Mouse (Mus musculus) 3T3-L1 (cell line): ENCODE measurements at regions not wholly inside any gene's neighbourhood (a gene's known extent, or its start where the extent isn't known, plus 50 kb on each side); places are given as distances from the start of the nearest gene placed in this dataset.

Experiments used
- DNase-seq: peaks from one replicate; pipeline ENCODE4 v3.0.0-alpha.2; 2015; ENCODE audit warnings: low read depth, low spot score

DNA sequence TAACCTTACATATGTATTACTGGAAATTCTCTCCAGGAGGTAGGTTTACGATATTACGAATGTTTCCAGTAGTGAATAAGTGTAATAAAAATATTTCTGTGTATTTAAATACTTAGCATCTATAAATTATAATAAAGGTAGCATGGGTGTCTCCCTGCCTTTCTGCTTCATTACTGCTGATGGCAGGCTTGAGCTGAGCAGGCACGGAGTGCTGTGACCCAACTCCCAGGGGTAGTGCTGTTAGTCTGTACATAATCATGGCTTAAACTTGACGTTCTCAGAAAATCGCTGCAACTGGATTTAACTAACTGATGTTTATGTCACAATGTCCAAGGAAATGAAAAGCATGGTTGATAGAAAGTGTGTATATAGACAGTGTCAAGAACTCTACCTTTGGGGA, 727.8 kb upstream of the Frg1 start:
- DNase-seq, result no peak

DNA sequence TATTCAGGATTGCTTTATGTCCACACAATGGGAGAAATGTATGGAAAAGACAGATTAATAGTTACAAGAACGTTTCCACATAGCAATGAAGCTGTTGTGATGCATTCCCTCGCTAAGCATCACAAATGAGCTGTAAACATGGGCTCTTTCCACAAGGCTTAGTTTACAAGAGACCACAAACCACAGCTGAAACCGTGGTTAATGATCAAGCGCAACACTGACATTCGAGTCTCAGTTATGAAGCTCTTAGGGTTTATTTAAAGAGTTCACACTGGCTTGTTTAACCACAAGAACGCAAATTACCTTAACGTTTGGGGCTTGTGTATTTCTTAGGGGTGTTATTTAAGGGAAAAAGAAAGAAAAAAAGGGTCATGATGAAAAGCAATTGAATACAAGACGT, 727.3 kb upstream of the Frg1 start:
- DNase-seq, result no peak

DNA sequence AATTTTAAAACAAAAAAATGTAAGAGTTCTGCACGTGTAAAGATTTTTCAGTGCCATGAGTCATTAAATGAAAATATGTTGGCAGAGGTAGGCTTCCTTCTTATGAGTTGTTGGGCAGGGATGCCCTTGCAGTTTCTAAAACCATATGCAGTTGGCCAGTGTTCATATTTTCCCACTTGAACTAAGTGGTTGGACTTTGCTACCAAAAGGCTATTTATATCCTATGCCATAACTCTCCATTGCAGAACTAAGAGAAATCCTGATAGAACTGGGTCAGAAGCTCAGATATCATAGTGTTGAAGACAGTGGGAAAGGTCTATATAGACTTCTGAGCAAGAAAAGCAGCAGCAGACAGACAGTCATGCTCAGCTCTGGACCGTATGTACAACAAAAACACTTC, 690.7 kb upstream of the Frg1 start:
- DNase-seq, result peak; percentile 17

DNA sequence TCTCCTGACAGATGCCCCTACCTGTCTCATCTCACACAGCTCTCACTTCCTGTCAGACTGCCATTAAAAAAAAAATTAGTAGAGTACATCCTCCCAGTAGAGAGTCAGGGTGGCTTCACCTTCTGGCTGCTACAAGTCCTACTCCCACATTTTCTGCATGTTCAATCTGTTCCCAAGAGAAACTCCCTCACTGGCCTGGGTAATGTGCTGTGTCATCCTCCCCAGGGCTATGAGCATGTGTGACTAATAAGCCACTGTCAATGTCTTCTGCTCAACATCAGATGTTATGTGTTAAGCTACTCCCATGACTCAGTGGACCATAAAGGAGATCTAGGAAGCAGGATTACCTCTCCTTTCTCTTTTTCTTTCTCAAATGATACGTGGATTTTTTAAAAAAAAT, 652.4 kb upstream of the Frg1 start:
- peak; percentile 62 for DNase-seq

DNA sequence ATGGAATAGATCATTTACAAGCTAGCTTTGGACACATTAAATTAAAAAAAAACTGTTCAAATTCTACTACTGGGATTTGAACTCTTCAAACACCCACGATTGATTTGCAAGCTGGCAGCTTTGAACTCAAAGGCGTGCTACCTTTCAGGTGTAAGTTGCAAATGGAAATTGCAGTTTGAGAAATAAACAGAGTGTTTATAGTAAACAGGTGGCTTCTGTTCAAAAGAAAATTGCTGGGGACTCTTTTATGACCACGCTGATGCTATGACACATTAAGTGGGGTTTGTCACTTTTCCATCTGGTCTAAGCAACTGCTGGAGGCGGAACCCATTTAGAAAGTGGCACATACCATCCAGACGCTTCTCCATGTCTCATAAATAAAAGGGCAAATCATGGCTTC, 626.7 kb upstream of the Frg1 start:
- DNase-seq, result no peak

DNA sequence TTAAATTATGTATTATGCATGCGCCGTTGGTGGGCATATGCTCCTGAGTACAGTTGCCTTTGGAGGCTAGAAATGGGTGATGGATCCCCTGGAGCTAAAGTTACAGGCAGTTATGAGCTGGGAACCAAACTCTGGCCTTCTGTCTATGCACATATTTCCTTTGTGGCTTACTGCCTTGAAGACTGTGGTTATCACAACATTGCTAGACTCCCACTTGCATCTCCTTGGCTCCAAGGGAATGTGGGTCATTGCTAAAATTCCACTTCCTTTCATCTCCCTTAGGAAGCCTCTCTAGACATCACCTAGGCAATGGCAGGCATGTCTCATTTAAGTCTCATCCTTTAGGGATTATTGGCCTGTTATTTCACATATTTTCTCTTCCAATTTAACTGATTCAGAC, 622.4 kb upstream of the Frg1 start:
- DNase-seq, result no peak

DNA sequence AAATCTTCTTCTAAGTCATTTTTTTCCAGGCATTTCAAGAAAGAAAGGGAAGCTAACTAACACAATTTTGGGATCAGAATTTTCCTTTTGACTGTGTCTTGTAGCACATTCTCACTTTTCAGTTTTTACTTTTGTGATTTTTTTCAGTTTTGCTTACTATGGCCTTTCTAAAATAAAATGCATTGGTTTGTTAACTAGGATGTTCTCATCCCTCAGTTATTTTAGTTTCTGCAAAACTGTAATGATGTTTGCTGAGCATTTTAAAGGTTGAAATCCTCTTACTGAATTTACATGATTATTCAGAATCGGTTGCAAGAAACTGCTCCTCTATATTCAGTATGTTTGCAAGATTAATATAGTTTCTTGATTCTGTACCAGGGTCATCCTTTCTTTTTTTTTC, 610.1 kb upstream of the Frg1 start:
- no peak for DNase-seq

DNA sequence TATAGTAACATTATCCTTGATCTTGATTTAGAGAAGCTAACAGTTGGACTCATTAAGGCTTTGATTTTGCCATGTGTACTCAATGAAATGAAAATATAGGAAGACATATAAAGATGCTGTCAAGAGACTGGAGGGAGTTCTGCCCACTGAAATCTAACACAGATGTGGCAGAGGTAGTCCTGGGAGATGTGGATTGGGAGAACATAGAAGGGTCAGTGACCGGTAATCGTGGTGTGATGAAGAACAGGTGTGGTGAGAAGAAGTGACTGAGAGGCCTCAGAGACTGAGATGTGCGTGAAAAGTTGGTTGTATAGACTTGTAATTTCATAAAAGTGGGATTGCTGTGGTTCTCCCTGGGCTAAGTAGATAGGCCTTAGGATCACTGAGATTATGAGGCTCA, 600.9 kb upstream of the Frg1 start:
- DNase-seq, result no peak

DNA sequence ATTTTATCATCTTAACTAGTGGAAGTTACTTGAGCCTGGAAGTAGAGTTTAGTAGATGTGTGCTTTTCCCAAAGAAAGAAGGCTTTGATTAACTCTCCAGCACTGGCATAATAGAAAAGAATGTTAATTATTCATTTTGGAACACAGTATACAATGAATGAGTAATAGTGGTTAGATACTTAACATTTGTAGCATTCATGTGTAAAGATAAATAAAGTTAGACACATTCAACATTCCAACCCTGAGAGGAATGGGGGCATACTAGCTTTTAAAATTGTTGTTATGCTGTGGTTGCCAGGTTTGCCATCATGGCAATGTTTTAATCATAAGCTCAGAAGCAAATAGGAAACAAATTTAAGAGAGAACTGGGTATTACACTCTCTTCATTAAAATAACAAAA, 586.3 kb upstream of the Frg1 start:
- DNase-seq, result peak; percentile 4

DNA sequence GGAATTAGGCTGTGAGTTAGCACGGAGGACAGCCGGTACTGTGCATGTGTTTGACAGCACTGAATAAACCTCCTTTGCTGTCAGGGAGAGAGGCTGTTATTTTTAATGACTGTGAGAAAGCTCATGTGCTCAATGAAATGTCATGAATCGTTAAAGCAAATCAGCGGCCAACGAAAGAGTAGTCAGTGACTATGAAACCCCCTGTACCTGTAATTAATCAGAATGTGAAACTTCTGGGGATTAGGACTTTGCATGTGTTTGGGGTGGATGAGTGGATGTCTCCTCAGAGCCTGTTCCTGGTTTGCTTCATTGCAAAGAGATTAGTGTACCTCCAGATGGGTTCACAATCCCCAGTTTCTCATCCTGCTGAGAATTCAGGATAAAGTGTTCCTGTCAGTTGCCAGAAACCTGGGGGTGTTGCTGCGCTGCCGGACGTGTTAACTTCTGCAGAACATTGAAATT, 572.2 kb upstream of the Frg1 start:
- DNase-seq, result no peak

DNA sequence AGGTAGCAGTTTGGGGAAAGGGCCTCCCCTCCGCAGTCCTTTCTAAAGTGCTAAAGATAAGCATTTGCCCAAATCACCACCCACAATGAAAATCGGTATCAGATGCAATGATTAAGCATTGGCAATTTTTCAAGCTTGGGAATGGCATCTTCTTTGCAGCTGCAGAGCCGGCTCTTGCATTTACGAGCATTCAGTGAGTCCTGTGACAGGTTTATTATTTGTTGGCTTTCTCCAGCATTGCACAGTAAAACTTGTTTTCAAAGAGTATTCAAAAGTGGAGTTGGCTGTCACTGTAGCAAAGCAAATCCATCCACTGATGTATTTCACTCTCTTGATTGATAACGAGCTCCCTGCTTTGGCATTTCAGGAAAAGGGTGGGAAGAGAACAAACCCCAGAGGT, 571.3 kb upstream of the Frg1 start:
- DNase-seq, result no peak

DNA sequence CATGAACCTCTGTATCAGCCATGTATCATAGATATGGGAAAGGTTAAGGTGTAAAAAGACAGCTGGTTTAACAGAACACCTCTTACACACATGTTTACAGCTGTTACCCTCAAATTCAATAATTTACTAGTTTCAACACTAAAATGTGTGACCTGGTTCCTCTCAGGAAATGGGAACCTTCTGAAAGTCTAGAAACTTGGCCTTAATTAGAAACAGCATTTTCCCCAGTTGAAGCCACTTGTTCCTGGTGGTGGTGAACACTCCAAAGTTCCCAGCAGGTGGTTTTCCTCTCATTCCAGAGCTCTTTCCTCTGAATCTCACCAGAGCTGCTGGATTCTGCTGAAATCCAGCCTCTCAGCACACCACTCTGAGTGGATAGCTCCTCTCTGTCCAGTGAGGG, 570.5 kb upstream of the Frg1 start:
- DNase-seq, result no peak

DNA sequence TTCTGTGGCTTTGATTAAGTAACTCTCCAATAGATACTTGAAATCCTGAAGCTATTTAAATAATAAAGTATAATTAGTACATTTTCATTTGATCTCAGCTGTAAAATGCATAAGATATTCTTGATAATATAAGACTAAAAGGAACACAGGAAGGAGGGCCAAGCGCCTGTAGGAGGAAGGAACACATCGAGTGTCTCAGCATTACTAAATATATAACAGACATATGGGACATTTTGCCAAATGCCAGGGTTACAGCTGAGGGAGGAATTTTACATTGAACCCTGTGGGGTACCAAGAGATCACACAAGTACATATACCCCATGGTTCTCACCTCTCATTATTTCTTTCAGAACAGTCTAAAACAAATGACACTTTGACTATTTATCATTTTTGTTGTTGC, 555.5 kb upstream of the Frg1 start:
- no peak for DNase-seq

DNA sequence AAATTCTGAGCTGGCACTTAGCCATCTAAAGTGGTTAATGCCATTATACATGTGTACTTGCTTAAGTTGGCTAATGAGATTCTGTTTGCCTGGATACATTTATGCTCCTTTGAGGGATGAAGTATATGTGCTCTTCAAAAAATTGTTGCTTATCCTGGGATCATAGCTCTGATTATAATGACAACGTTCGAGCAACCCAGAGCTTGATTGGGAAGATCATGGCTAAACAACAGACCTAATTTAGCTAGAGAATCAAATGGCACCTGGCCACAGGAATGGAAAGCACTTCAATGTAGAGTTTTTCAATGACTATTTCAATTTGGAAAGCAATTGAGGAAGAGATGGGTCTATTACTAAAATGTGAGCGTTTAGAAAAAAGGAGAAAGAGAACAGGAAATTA, 553.7 kb upstream of the Frg1 start:
- DNase-seq, result no peak

DNA sequence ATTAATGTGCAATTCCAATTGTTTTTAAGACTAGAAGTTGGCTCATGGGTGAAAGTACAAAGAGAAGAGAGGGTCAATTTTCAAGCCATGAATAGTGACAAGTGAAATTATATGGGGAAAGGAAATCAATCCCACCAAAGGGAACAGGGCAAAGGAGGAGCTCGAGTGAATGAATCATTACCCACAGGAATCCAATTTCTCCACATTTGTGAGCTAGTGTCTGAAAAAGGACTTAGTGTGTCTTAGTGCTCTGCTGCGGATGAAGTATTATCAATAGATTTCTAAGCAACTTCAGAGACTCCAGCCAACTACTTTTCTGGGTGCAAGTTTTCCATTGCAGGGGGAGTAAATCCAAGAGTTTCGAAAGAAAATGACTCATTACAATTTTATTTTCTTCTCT, 552.5 kb upstream of the Frg1 start:
- peak; percentile 15 for DNase-seq

DNA sequence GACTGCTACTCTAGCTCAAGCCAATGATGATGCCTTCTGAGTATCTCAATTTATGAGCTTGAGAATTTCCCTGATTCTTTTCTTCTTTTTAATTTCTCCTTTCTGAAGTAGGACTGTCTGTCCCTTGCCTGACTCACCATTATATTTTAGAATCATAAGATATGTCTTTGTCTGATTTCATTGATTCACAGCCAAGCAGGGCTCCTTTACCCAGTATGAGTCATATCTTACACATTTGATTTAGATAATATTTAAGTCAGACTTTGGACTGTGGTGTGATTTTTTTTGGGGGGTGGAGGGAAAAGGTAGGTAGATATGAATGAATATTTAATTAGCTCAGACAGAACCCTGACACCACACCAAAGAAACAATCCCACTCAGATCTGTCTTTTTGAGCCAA, 547.2 kb upstream of the Frg1 start:
- DNase-seq, result peak; percentile 12

DNA sequence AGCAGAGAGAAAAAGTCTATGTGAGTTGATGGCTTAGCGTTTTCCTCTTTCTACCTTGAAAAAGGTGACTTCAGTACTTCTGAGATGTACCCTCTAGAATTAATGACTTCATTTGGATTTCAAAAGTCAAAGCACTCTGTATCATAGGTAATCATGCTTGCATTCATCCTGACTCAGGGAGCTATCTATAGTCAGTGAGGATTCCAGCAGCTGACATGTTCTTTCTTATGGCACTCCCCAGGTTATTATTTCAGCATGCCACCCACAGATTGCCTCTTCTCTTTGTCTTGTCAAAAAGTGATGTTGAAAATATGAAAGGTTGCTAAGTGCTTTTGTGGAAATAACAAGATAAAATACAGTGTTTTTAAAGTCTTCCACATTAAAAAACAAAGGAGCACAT, 540.0 kb upstream of the Frg1 start:
- DNase-seq, result no peak

DNA sequence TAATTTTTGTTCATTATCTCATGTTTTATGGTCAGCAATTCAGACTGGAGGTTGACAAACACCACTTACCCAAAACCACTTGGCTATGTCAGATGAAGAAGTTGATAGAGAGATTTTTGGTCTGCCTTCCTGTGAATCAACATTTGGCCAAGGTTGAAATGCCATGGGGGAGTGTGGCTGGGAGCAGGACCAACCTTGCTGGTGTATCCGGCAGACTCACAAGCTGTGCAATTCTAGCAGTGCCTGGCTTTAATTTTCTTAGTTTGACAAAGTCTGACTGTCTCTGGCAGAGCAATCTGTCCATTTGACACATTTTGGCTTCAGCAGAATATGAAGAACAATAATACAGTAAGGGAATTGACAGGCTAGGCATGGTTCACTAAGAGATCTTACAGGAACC, 533.9 kb upstream of the Frg1 start:
- no peak for DNase-seq

DNA sequence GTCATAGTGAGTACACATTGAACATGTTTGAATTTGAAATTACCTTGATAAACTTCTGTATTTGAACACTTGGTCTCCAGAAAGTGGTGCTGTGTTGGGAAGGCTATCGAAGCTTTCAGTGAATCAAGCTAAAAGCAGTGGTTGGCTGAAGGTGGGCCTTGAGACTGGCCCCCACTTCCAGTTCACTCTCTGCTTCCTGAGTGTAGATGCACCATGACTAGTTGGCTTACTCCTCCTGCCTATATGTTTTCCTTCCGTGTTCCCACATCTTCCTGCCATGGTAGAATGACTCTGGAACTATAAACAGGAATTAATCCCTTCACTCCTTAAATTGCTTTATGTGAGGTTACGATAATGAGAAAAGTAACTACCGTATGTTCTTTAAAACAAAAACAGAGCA, 522.4 kb upstream of the Frg1 start:
- no peak for DNase-seq

DNA sequence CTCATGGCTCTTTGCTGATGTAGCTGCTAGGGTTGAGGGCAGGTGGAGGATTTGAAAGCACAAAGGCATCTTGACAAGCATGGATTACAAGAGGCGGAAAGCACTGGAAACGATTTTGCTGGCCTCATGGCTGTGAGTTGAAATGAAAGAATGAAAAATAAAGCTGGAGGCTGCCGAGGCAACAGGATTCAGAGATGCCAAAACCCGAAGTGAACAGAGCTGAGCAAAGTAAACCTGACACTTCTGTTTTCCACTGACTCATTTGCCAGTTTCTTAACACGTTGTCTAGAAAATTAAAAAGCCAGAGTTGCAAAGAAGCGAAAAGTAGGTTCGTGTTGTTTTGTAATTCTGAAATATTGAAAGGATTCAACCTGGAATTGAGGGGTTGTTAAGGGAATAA, 504.2 kb upstream of the Frg1 start:
- DNase-seq, result no peak

DNA sequence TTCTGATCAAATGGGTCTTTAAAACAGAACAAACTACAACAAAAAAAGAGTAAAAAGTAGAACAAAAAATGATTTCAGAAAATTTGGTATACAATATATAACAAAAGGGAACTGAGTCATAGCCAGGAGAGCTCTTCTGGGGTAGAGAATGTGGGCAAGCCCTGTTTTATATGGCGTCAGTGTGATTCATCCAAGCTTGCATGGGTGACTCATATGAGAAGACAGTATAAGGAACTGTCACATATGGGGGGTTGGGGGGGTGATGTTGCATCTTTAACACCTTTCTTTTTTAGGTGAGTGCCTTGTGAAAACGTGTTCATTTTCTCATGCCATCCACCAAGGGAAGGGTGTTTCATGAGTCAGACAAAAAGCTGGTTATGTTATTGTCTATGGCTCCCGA, 503.7 kb upstream of the Frg1 start:
- peak; percentile 59 for DNase-seq

DNA sequence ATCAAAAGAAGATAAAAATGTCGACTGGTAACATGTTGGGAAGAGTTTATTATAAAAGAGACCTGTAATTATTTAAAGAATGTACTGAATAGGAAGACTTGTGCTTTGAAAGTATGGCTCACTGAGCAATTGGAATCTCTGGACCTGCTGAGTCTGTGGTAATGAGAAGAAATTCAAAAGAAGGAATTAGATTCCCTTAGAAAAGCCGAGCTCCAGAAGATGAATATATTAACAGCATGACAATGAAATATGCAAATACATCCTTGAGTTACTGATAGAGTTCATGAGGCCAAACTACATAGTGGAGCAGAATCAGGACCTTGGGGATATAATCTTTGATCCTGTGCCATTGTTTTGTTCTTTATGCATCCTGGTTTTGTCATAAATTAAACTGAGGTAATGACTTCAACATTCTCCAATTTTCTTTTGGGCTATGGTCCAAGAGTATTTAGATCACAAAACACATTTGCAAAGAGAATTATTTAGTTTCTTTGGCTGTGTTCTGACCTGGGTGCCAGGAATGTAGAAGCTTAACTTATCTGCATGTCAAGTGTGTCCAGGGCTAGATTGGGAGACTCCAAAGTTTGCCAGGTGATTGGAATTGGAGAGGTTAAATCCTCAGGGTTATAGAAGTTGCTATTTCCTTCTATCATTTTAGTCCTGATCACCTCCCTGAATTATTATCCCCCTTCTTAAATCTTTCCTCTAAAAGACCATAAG, 461.3 kb upstream of the Frg1 start:
- no peak for DNase-seq

DNA sequence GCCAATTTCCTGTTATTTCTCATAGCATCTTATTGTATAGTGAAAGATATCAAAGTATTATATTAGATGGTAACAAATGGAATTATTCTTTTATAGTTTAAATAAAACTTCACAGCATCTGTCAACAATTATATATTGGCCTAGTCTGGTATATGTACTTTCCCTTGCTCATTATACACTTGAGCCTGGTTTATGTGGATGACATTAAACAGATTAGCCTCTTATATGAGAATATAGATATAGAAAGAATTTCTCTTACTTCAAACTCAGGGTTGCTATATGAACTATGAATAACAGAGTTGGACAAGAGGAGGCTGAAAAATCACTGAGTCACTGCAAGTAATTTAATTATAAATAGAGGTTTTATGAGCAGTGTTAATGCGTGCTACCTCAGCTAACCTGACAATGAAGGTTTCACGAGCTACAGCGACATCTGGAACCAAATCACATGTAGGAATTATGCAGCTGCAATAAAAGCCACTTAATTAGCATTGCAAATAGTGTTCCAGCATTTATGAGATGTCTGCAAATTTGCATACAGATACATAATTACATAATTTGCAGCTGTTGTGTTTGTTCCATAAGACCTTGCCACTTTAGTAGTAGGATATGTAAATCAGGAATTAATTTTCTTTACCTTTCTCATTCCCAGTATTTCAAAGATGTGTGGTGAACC, 452.9 kb upstream of the Frg1 start:
- DNase-seq, result no peak

DNA sequence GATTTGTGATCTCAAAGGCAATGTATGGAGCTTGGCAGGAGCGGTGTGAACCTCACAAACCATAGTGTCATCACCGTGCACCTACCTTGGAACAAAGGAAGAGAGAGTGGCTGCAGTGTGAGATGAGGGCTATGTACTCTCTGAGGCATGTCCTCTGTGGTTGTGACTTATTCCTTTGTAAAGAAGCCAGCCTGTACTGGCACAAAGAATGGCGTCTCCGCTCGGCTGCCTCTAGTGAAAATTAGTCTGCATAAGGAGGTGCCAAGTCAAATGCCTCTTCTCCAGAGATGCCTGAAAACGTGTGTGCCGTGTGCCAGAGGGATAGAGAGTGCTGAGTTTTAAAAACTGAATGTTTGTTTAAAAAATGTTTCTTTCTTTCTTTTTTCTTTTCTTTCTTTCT, 444.0 kb upstream of the Frg1 start:
- no peak for DNase-seq
